Mouse (Mus musculus): ENCODE results near the gene Agpat1.
A peak's percentile ranks its signal among the peaks of the same experiment; 100 is the strongest.

Agpat1 gene

GRCm38 (mm10) chr17:34586796-34587422 is 17.2 kb upstream of the Agpat1 start:
- peak; percentile 91 for DNase-seq

GRCm38 (mm10) chr17:34587423-34587811 is 16.6 kb upstream of the Agpat1 start:
- peak; percentile 97 for DNase-seq

GRCm38 (mm10) chr17:34587814-34588213 is 16.2 kb upstream of the Agpat1 start:
- no peak for DNase-seq

GRCm38 (mm10) chr17:34588767-34589166 is 15.3 kb upstream of the Agpat1 start:
- peak; percentile 48 for DNase-seq

GRCm38 (mm10) chr17:34589206-34589605 is 14.9 kb upstream of the Agpat1 start:
- peak; percentile 33 for DNase-seq

GRCm38 (mm10) chr17:34589681-34590101 is 14.4 kb upstream of the Agpat1 start, which contains the start of gene Gpsm3:
Gene Gpsm3, plus strand, starts transcription at chr17:34589806.
- DNase-seq = peak; percentile 58

- peak; percentile 60 for DNase-seq
These were observed 13.7 kb upstream of the Agpat1 start for GRCm38 (mm10) chr17:34590154-34590987.

- peak; percentile 78 for DNase-seq
These were observed 12.8 kb upstream of the Agpat1 start, which contains the start of gene Pbx2 for GRCm38 (mm10) chr17:34591029-34591993. Gene Pbx2, plus strand, starts transcription at chr17:34591266.

GRCm38 (mm10) chr17:34591994-34592375 is 12.1 kb upstream of the Agpat1 start:
- DNase-seq = peak; percentile 80

GRCm38 (mm10) chr17:34592581-34593549 is 11.2 kb upstream of the Agpat1 start:
- DNase-seq = peak; percentile 77

- peak; percentile 43 for DNase-seq
These were observed 10.1 kb upstream of the Agpat1 start for GRCm38 (mm10) chr17:34593752-34594525.

- no peak for DNase-seq
These were observed 8.0 kb upstream of the Agpat1 start for GRCm38 (mm10) chr17:34596098-34596497.

- DNase-seq = peak; percentile 35
These were observed 6.4 kb upstream of the Agpat1 start, which contains the start of gene Ager for GRCm38 (mm10) chr17:34597566-34598095. Gene Ager, plus strand, starts transcription at chr17:34597862.

GRCm38 (mm10) chr17:34599891-34600290 is 4.2 kb upstream of the Agpat1 start:
- DNase-seq = peak; percentile 44

- DNase-seq = no peak
These were observed 2.3 kb upstream of the Agpat1 start for GRCm38 (mm10) chr17:34601796-34602195.

- peak; percentile 100 for DNase-seq
These were observed 544 bp upstream of the Agpat1 start, which contains the start of gene Rnf5 for GRCm38 (mm10) chr17:34603375-34604060. Gene Rnf5, minus strand, starts transcription at chr17:34603690.

- no peak for DNase-seq
These were observed 612 bp downstream of the Agpat1 start for GRCm38 (mm10) chr17:34604511-34605237.

- DNase-seq = peak; percentile 95
These were observed 1.5 kb downstream of the Agpat1 start for GRCm38 (mm10) chr17:34605609-34606008.
